26 mouse cellular contexts compared by ENCODE assay signal in genomic region chr10:61241961-61242421, GRCm38 (mm10). TPM values are rescaled to one million over a fixed set of nuclear protein-coding genes. Genes with fewer than 3 reads are reported as not detected.
DNase-seq lines count a peak whose midpoint lies in the region; ATAC-seq lines count a peak whose summit lies in the region.
"Had no signal": no experiment of that assay in that cellular context is flagged by ENCODE, and none has a peak within 500 bp of the region (broad histone marks: within the 10 kb centered on the region; RNA-seq: fewer than 3 reads in every experiment).

No protein-coding gene starts in this region.

- WGBS in midbrain, embryonic 11.5 days, result 61% methylated on average over 4 of the region's 4 CpGs
- 73% methylated on average over 4 of the region's 4 CpGs for WGBS in midbrain, embryonic 16.5 days
- WGBS in embryonic facial prominence, embryonic 14.5 days, result 42% methylated on average over 4 of the region's 4 CpGs

- DNase-seq in embryo, embryonic 10 days (ENCODE audit: low spot score), result peak; percentile 16
- DNase-seq in embryo, embryonic 10.5 days (ENCODE audit: low spot score), result no peak
- peak; percentile 65 for DNase-seq in midbrain, embryonic 11.5 days (ENCODE audit: low spot score, missing footprints)
- DNase-seq in embryonic facial prominence, embryonic 14.5 days (ENCODE audit: low spot score), result peak; percentile 80
- DNase-seq in thymus, postnatal 25 days, result peak; percentile 33
- DNase-seq in retina, embryonic 14.5 days (ENCODE audit: low spot score), result no peak
- no peak for DNase-seq in neural tube, embryonic 10.5 days (ENCODE audit: extremely low spot score, low spot score)
- DNase-seq: adrenal gland, adult 8-10 months; cerebellum, adult 9-11 months; forebrain, postnatal 0 days; heart, adult 18-20 months; layer of hippocampus, postnatal 36 days; right cerebral cortex, postnatal 14 days had no signal

- no peaks in the 10 kb centered on the region for H3K4me1 ChIP-seq in midbrain, embryonic 11.5 days (ENCODE audit: control insufficient read depth, insufficient read depth, low read length)
- no peaks in the 10 kb centered on the region for H3K4me1 ChIP-seq in midbrain, embryonic 16.5 days (ENCODE audit: control insufficient read depth, insufficient read depth, low read length)
- peaks cover 12% of the 10 kb centered on the region; the same call in 1 of the 2 replicates for H3K4me1 ChIP-seq in embryonic facial prominence, embryonic 14.5 days (ENCODE audit: control insufficient read depth, insufficient read depth, low read length)
- H3K4me1 ChIP-seq: midbrain, embryonic 12.5 days; neural tube, embryonic 15.5 days had no signal

- no peak overlapping the region for H3K4me2 ChIP-seq in midbrain, embryonic 11.5 days
- H3K4me2 ChIP-seq in midbrain, embryonic 16.5 days (ENCODE audit: low read length), result no peak overlapping the region
- H3K4me2 ChIP-seq in embryonic facial prominence, embryonic 14.5 days (ENCODE audit: low read depth, low read length), result no peak overlapping the region
- H3K4me2 ChIP-seq: heart, embryonic 13.5 days; midbrain, embryonic 12.5 days; neural tube, embryonic 15.5 days had no signal

- H3K36me3 ChIP-seq in midbrain, embryonic 11.5 days (ENCODE audit: control insufficient read depth, insufficient read depth, low read length), result no peaks in the 10 kb centered on the region
- H3K36me3 ChIP-seq in midbrain, embryonic 16.5 days (ENCODE audit: control insufficient read depth, insufficient read depth, low read length), result no peaks in the 10 kb centered on the region
- H3K36me3 ChIP-seq in embryonic facial prominence, embryonic 14.5 days (ENCODE audit: control insufficient read depth, insufficient read depth, low read length), result peaks cover 4% of the 10 kb centered on the region; the same call in 1 of the 2 replicates
- H3K36me3 ChIP-seq: heart, embryonic 13.5 days; midbrain, embryonic 12.5 days; neural tube, embryonic 15.5 days had no signal

- H3K9me3 ChIP-seq in midbrain, embryonic 11.5 days (ENCODE audit: control insufficient read depth, low read length), result no peaks in the 10 kb centered on the region
- H3K9me3 ChIP-seq in midbrain, embryonic 16.5 days (replicated peaks; ENCODE audit: control insufficient read depth, low read length, poor library complexity, severe bottlenecking), result no peaks in the 10 kb centered on the region
- peaks cover 4% of the 10 kb centered on the region; the same call in 1 of the 2 replicates for H3K9me3 ChIP-seq in embryonic facial prominence, embryonic 14.5 days (ENCODE audit: control insufficient read depth, low read length)
- H3K9me3 ChIP-seq: neural tube, embryonic 15.5 days had no signal

- H3K27ac ChIP-seq in midbrain, embryonic 11.5 days (ENCODE audit: low read depth, low read length), result no peak overlapping the region
- no peak overlapping the region for H3K27ac ChIP-seq in midbrain, embryonic 16.5 days (ENCODE audit: low read length)
- H3K27ac ChIP-seq in embryonic facial prominence, embryonic 14.5 days (replicated peaks; ENCODE audit: low read depth, low read length), result 0 out of 2 replicates have a peak overlapping the region, but pooled peaks have one; percentile 36
- H3K27ac ChIP-seq: heart, embryonic 13.5 days; layer of hippocampus, adult 2 months; liver, embryonic 14.5 days; midbrain, embryonic 12.5 days; neural tube, embryonic 15.5 days had no signal

- H3K9ac ChIP-seq in midbrain, embryonic 11.5 days (ENCODE audit: low read length), result no peak overlapping the region
- no peak overlapping the region for H3K9ac ChIP-seq in midbrain, embryonic 16.5 days (ENCODE audit: low read depth, low read length)
- H3K9ac ChIP-seq in embryonic facial prominence, embryonic 14.5 days (ENCODE audit: low read depth, low read length), result no peak overlapping the region
- H3K9ac ChIP-seq: forebrain, postnatal 0 days; heart, embryonic 13.5 days; liver, embryonic 14.5 days; midbrain, embryonic 12.5 days had no signal

- no peaks in the 10 kb centered on the region for H3K27me3 ChIP-seq in midbrain, embryonic 11.5 days (ENCODE audit: control insufficient read depth, insufficient read depth, low read length)
- H3K27me3 ChIP-seq in midbrain, embryonic 16.5 days (ENCODE audit: control insufficient read depth, insufficient read depth, low read depth, low read length), result no peaks in the 10 kb centered on the region
- H3K27me3 ChIP-seq in embryonic facial prominence, embryonic 14.5 days (replicated peaks; ENCODE audit: control insufficient read depth, insufficient read depth, low read length), result no peaks in the 10 kb centered on the region
- H3K27me3 ChIP-seq: heart, embryonic 13.5 days; midbrain, embryonic 12.5 days; neural tube, embryonic 15.5 days had no signal

- H3K4me3 ChIP-seq in midbrain, embryonic 11.5 days (ENCODE audit: low read depth, low read length), result no peak overlapping the region
- no peak overlapping the region for H3K4me3 ChIP-seq in midbrain, embryonic 16.5 days (ENCODE audit: low read depth, low read length)
- H3K4me3 ChIP-seq in embryonic facial prominence, embryonic 14.5 days (ENCODE audit: low read depth, low read length), result no peak overlapping the region
- H3K4me3 ChIP-seq: heart, embryonic 13.5 days; layer of hippocampus, adult 2 months; midbrain, embryonic 12.5 days; neural tube, embryonic 15.5 days had no signal

- ATAC-seq in midbrain, embryonic 11.5 days (ENCODE audit: low FRiP score), result no peak
- ATAC-seq in midbrain, embryonic 16.5 days, result no peak
- ATAC-seq in embryonic facial prominence, embryonic 14.5 days (ENCODE audit: low read depth), result peak; percentile 79
- ATAC-seq: CD4-positive, CD25-positive, alpha-beta regulatory T cell, adult 4 months; forebrain, postnatal 0 days; hindbrain, embryonic 16.5 days; intestine, postnatal 0 days; lung, postnatal 0 days had no signal

RNA-seq across cellular contexts. Expression of gene Adamts14, which starts 31.2 kb away (rescaled TPM):
- polyA plus RNA-seq in midbrain, embryonic 11.5 days (2014; fragmentation: Nextera tagmentation; extraction: Ambion mirVana), result 0.21 and 0.31 TPM in 2 replicates
- 0.24 and 0.29 TPM in 2 replicates for polyA plus RNA-seq in midbrain, embryonic 16.5 days (2015; fragmentation: Nextera tagmentation; extraction: Ambion mirVana)
- 7.2 and 7.3 TPM in 2 replicates for polyA plus RNA-seq in embryonic facial prominence, embryonic 14.5 days (2014; fragmentation: Nextera tagmentation; extraction: Ambion mirVana)

RNA-seq across cellular contexts. Expression of gene Prf1, which starts 55.6 kb away (rescaled TPM):
- 0.07 TPM in 1 of 2 replicates, not detected in the other for polyA plus RNA-seq in midbrain, embryonic 11.5 days (2014; fragmentation: Nextera tagmentation; extraction: Ambion mirVana)
- not detected in 2 replicates for polyA plus RNA-seq in midbrain, embryonic 16.5 days (2015; fragmentation: Nextera tagmentation; extraction: Ambion mirVana)
- polyA plus RNA-seq in embryonic facial prominence, embryonic 14.5 days (2014; fragmentation: Nextera tagmentation; extraction: Ambion mirVana), result 0.14 TPM in 1 of 2 replicates, not detected in the other
- polyA plus RNA-seq: forebrain, postnatal 0 days; heart, embryonic 13.5 days; hindbrain, embryonic 16.5 days; intestine, postnatal 0 days; kidney, embryonic 16.5 days; limb, embryonic 14.5 days; midbrain, embryonic 12.5 days; neural tube, embryonic 15.5 days; stomach, embryonic 16.5 days had no signal

Comparison
In these comparisons a context has a peak if more than half of its experiments do, and no peak if none do; other contexts are left out.
1. DNase-seq: peak in embryo, embryonic 10 days (single experiment), midbrain, embryonic 11.5 days (single experiment), embryonic facial prominence, embryonic 14.5 days (single experiment) and thymus, postnatal 25 days (single experiment); none in embryo, embryonic 10.5 days (single experiment), retina, embryonic 14.5 days (single experiment) and neural tube, embryonic 10.5 days (single experiment).